Mouse (Mus musculus) midbrain, postnatal 0 days (tissue): ENCODE measurements at regions not wholly inside any gene's neighbourhood (a gene's known extent, or its start where the extent isn't known, plus 50 kb on each side); places are given as distances from the start of the nearest gene placed in this dataset.

Experiments used
- ATAC-seq: fragments of 200-750 bp; cut with Nextera tagmentation; 2 replicates; pipeline ENCODE4 v1.8.0; 2017; ENCODE audit warnings: moderate number of reproducible peaks, mild to moderate bottlenecking, moderate TSS enrichment, moderate library complexity; ENCODE audit not compliant: low FRiP score
- DNase-seq: peaks from one replicate; pipeline ENCODE4 v3.0.0-alpha.2; 2015; ENCODE audit warnings: low spot score
- H3K27ac ChIP-seq: fragments of 300-500 bp; sonication (generic); 2 replicates; pipeline ENCODE4 v1.5.1; 2014; ENCODE audit warnings: low read depth, mild to moderate bottlenecking, low read length, mixed read lengths
- H3K27me3 ChIP-seq: fragments of 300-500 bp; sonication (generic); 2 replicates; pipeline ENCODE4 v1.6.1; 2014; ENCODE audit warnings: low read length, control low read depth, mixed read lengths; ENCODE audit not compliant: insufficient read depth
- H3K36me3 ChIP-seq: fragments of 300-500 bp; sonication (generic); 2 replicates; pipeline ENCODE4 v1.6.1; 2014; ENCODE audit warnings: low read length, control low read depth, mixed read lengths; ENCODE audit not compliant: insufficient read depth
- H3K4me1 ChIP-seq: fragments of 300-500 bp; sonication (generic); 2 replicates; pipeline ENCODE4 v1.6.1; 2014; ENCODE audit warnings: mild to moderate bottlenecking, control low read depth, antibody characterized with exemption, low read length, mixed read lengths; ENCODE audit not compliant: insufficient read depth
- H3K4me2 ChIP-seq: fragments of 300-500 bp; sonication (generic); 2 replicates; pipeline ENCODE4 v1.6.1; 2014; ENCODE audit warnings: low read depth, mild to moderate bottlenecking, low read length, mixed read lengths; ENCODE audit not compliant: poor library complexity, severe bottlenecking
- H3K4me3 ChIP-seq: fragments of 300-500 bp; sonication (generic); 2 replicates; pipeline ENCODE4 v1.5.1; 2014; ENCODE audit warnings: low read depth, mild to moderate bottlenecking, low read length, moderate library complexity
- H3K9ac ChIP-seq: fragments of 300-500 bp; sonication (generic); replicated peaks from 2 replicates; pipeline ENCODE4 v1.6.1; 2014; ENCODE audit warnings: mild to moderate bottlenecking, low read length, moderate library complexity, mixed read lengths; ENCODE audit not compliant: poor library complexity, severe bottlenecking
- H3K9me3 ChIP-seq: fragments of 300-500 bp; sonication (generic); 2 replicates; pipeline ENCODE4 v1.6.1; 2016; ENCODE audit warnings: low read length, control low read depth
- CTCF ChIP-seq: IDR thresholded peaks from 2 replicates; pipeline ENCODE4 v1.5.1; 2016; ENCODE audit warnings: antibody characterized with exemption, mild to moderate bottlenecking
- WGBS: fragments of 180-500 bp; shearing (Covaris S2); extraction: QIAGEN DNeasy Blood & Tissue Kit; methylation state at CpG from one replicate; pipeline ENCODE4 v1.1.7; 2014; 5-methylcytosine and 5-hydroxymethylcytosine counted together

DNA sequence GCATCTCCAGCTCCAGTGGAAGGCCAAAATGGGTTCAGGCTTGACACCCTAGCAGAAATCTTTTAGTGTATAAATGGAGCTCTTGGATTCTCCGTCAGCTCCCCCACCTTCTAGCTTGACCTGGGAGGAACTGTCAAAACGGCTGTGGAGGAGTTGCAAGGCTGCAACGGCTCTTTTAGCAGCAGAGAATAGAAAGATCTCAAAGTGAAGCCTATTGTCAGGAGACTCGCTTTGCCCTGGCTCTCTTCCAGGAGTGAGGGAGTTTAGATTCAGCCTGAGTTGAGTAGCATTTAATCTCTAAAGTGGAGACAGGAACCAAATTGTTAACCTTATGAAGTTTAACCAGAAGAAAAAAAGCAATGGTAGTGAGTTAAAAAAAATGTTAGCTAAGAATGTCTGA is 97.4 kb upstream of the Pkn2 start:
- ATAC-seq = no peak
- peak; percentile 17 for DNase-seq
- TF ChIP-seq CTCF = no peak

DNA sequence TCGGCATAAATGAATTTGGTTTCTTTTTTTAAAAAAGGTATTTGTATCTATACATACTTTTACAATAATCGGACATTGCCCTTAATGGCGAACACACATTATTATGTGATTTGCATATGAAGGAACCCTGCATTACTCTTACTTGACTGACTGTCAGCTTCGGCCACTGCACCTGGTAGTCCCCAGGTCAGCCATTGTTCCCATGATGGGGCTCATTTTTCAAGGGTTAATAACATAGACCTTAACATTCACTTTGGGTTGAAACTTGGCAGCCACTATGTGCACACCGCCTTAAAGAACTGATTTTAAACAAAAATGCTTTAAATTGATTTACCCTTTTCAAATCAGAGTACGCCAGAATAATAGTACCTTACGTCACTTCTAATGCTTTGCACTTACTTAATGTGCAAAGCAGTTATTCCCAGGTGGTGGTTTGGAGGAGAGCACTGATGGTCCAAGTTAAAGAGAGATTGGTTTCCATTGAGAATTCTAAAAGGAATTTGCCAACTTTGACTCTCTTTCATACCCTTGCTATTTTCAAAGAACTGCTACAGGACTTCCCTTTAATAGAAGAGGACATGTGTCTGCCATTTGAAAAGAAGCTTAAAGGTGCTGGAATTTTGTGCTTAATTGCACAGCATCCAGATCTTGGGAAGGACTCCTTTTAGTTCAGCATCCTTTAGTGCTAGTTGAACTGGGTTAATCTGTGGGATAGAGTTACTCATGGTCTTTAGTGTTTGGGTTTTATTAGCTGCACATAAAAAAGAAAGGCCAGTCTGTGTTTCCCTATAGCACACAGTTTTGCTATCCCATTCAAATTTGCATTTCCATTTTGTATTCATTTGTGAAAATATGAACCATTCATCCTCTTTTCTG is 95.0 kb upstream of the Pkn2 start:
- Histone ChIP-seq H3K9ac (no peak overlapping the region), H3K9me3 (no peaks in the 10 kb centered on the region), H3K27ac (no peak overlapping the region), H3K36me3 (no peaks in the 10 kb centered on the region), H3K27me3 (no peaks in the 10 kb centered on the region), H3K4me1 (no peaks in the 10 kb centered on the region), H3K4me3 (no peak overlapping the region), H3K4me2 (no peak overlapping the region)
- DNase-seq (no peak), ATAC-seq (no peak)
- 88% methylated on average over 7 of the region's 7 CpGs for WGBS
- no peak for TF ChIP-seq CTCF

More for the DNA sequence above, 97.4 kb upstream of the Pkn2 start:
- H3K4me3 ChIP-seq = no peak overlapping the region
- H3K27ac ChIP-seq = no peak overlapping the region
- no peaks in the 10 kb centered on the region for H3K27me3 ChIP-seq
- WGBS = 14% methylated on average over 4 of the region's 4 CpGs
- no peak overlapping the region for H3K9ac ChIP-seq
- no peaks in the 10 kb centered on the region for H3K9me3 ChIP-seq
- H3K36me3 ChIP-seq = no peaks in the 10 kb centered on the region
- H3K4me2 ChIP-seq = no peak overlapping the region
- H3K4me1 ChIP-seq = no peaks in the 10 kb centered on the region

- Histone ChIP-seq H3K9me3 (no peaks in the 10 kb centered on the region), H3K27me3 (no peaks in the 10 kb centered on the region), H3K4me2 (no peak overlapping the region), H3K4me1 (no peaks in the 10 kb centered on the region), H3K36me3 (no peaks in the 10 kb centered on the region), H3K4me3 (no peak overlapping the region), H3K9ac (no peak overlapping the region), H3K27ac (no peak overlapping the region)
- WGBS = 86% methylated on average over 8 of the region's 8 CpGs
- DNase-seq = no peak
- TF ChIP-seq CTCF = no peak
- no peak for ATAC-seq
These were observed 93.8 kb upstream of the Pkn2 start for GRCm38 (mm10) chr3:142975606-142976005.

- Histone ChIP-seq H3K27me3 (no peaks in the 10 kb centered on the region), H3K36me3 (no peaks in the 10 kb centered on the region), H3K4me1 (no peaks in the 10 kb centered on the region), H3K4me2 (no peak overlapping the region), H3K27ac (no peak overlapping the region), H3K4me3 (no peak overlapping the region), H3K9ac (no peak overlapping the region), H3K9me3 (no peaks in the 10 kb centered on the region)
- ATAC-seq (no peak), DNase-seq (no peak)
- 84% methylated on average over 2 of the region's 2 CpGs for WGBS
- no peak for TF ChIP-seq CTCF
These were observed 87.7 kb upstream of the Pkn2 start for GRCm38 (mm10) chr3:142969501-142969900.

GRCm38 (mm10) chr3:142965604-142966003 is 83.8 kb upstream of the Pkn2 start:
- Histone ChIP-seq H3K4me3 (no peak overlapping the region), H3K9me3 (no peaks in the 10 kb centered on the region), H3K4me2 (no peak overlapping the region), H3K27ac (no peak overlapping the region), H3K27me3 (no peaks in the 10 kb centered on the region), H3K36me3 (no peaks in the 10 kb centered on the region), H3K9ac (no peak overlapping the region), H3K4me1 (no peaks in the 10 kb centered on the region)
- no peak for TF ChIP-seq CTCF
- no peak for DNase-seq
- ATAC-seq = no peak
- WGBS = 51% methylated on average over 4 of the region's 4 CpGs

DNA sequence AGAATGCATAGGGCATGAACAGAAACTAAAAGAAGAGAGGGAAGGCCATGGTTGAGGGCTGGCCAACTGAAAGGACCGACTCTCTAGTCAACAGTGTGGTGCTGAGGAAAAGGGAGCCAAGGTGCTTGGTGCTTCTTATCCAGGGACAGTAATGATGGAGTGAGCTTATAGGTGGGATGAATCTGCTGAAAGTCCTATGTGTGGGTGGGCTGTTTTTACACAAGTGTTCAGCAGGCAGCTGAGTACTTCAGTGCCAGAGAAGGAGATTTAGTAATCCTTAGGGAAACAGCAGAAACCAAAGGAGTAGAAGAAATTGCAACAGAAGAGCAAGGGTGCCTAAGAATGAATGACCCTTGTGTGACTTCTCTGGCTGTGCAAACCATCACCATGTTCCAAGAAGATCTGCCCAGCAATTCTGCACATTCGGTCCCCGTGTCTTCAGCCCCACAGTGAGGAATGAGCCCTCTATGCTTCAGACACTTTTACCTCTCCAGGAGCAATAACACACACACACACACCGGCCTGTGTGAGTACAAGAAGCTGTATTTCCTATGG is 82.1 kb upstream of the Pkn2 start:
- Histone ChIP-seq H3K9ac (no peak overlapping the region), H3K4me1 (no peaks in the 10 kb centered on the region), H3K27ac (no peak overlapping the region), H3K9me3 (no peaks in the 10 kb centered on the region), H3K4me3 (no peak overlapping the region), H3K36me3 (no peaks in the 10 kb centered on the region), H3K27me3 (no peaks in the 10 kb centered on the region), H3K4me2 (no peak overlapping the region)
- no peak for TF ChIP-seq CTCF
- DNase-seq = no peak
- WGBS = 92% methylated on average over 4 of the region's 4 CpGs
- ATAC-seq = no peak
